Mouse (Mus musculus) midbrain, embryonic 13.5 days (tissue): ENCODE measurements at regions not wholly inside any gene's neighbourhood (a gene's known extent, or its start where the extent isn't known, plus 50 kb on each side); places are given as distances from the start of the nearest gene placed in this dataset.

Experiments used
- ATAC-seq: fragments of 200-750 bp; cut with Nextera tagmentation; 2 replicates; pipeline ENCODE4 v1.8.0; 2017; ENCODE audit warnings: mild to moderate bottlenecking, moderate TSS enrichment, moderate library complexity
- H3K27ac ChIP-seq: fragments of 300-500 bp; sonication (generic); 2 replicates; pipeline ENCODE4 v1.5.1; 2015; ENCODE audit warnings: inconsistent platforms, mild to moderate bottlenecking, moderate library complexity
- H3K27me3 ChIP-seq: fragments of 300-500 bp; sonication (generic); 2 replicates; pipeline ENCODE4 v1.6.1; 2015; ENCODE audit warnings: mild to moderate bottlenecking, inconsistent platforms
- H3K36me3 ChIP-seq: fragments of 300-500 bp; sonication (generic); 2 replicates; pipeline ENCODE4 v1.6.1; 2015; ENCODE audit warnings: mild to moderate bottlenecking, inconsistent platforms
- H3K4me1 ChIP-seq: fragments of 300-500 bp; sonication (generic); replicated peaks from 2 replicates; pipeline ENCODE4 v1.6.1; 2015; ENCODE audit warnings: inconsistent platforms
- H3K4me2 ChIP-seq: fragments of 300-500 bp; sonication (generic); replicated peaks from 2 replicates; pipeline ENCODE4 v1.6.1; 2015; ENCODE audit warnings: moderate library complexity, mild to moderate bottlenecking, inconsistent platforms
- H3K4me3 ChIP-seq: fragments of 300-500 bp; sonication (generic); replicated peaks from 2 replicates; pipeline ENCODE4 v1.5.1; 2015; ENCODE audit warnings: mild to moderate bottlenecking, inconsistent platforms
- H3K9ac ChIP-seq: fragments of 300-500 bp; sonication (generic); replicated peaks from 2 replicates; pipeline ENCODE4 v1.6.1; 2015; ENCODE audit warnings: mild to moderate bottlenecking, inconsistent platforms
- H3K9me3 ChIP-seq: fragments of 300-500 bp; sonication (generic); 2 replicates; pipeline ENCODE4 v1.6.1; 2016; ENCODE audit warnings: mild to moderate bottlenecking, inconsistent platforms
- WGBS: fragments of 180-500 bp; shearing (Covaris S2); methylation state at CpG from one replicate; pipeline ENCODE4 v1.1.7; 2015; 5-methylcytosine and 5-hydroxymethylcytosine counted together

DNA sequence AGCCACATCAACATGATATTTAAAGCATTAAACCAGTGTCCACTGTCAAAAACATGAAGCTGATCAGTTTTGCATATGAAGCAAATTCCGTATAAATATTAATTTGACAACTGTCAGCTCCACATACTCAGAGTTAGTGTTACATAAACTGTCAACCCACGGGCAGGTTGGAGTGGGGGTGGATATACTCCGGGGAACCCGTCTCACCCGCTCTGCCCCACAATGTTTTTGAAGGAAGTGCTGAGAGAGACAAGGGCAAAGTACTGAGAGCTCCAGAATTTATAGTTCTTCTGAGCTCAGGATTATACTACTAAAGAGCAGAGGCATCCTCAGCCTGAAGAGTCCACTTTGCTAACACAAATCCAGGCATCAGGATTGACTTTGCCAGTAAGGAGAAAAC lies 132.5 kb upstream of the Ptprk start:
- 85% methylated on average over 5 of the region's 5 CpGs for WGBS
- Histone ChIP-seq H3K9me3 (no peaks in the 10 kb centered on the region), H3K9ac (no peak overlapping the region), H3K4me2 (no peak overlapping the region), H3K4me1 (no peaks in the 10 kb centered on the region), H3K27ac (no peak overlapping the region), H3K36me3 (no peaks in the 10 kb centered on the region), H3K27me3 (no peaks in the 10 kb centered on the region), H3K4me3 (no peak overlapping the region)
- ATAC-seq: no peak

GRCm38 (mm10) chr10:27949127-27949526 lies 125.5 kb upstream of the Ptprk start:
- Histone ChIP-seq H3K4me3 (no peak overlapping the region), H3K9me3 (no peaks in the 10 kb centered on the region), H3K36me3 (no peaks in the 10 kb centered on the region), H3K27ac (no peak overlapping the region), H3K4me1 (no peaks in the 10 kb centered on the region), H3K4me2 (no peak overlapping the region), H3K27me3 (no peaks in the 10 kb centered on the region), H3K9ac (no peak overlapping the region)
- no peak for ATAC-seq
- WGBS: 100% methylated on average over 1 of the region's 1 CpGs

- no peaks in the 10 kb centered on the region for H3K36me3 ChIP-seq
- H3K9ac ChIP-seq: no peak overlapping the region
- H3K27me3 ChIP-seq: no peaks in the 10 kb centered on the region
- no peak for ATAC-seq
- H3K27ac ChIP-seq: no peak overlapping the region
- WGBS: 91% methylated on average over 1 of the region's 1 CpGs
- no peaks in the 10 kb centered on the region for H3K9me3 ChIP-seq
- no peak overlapping the region for H3K4me2 ChIP-seq
- H3K4me1 ChIP-seq: no peaks in the 10 kb centered on the region
- H3K4me3 ChIP-seq: no peak overlapping the region
Measured at GRCm38 (mm10) chr10:27968202-27968601, 106.4 kb upstream of the Ptprk start.

DNA sequence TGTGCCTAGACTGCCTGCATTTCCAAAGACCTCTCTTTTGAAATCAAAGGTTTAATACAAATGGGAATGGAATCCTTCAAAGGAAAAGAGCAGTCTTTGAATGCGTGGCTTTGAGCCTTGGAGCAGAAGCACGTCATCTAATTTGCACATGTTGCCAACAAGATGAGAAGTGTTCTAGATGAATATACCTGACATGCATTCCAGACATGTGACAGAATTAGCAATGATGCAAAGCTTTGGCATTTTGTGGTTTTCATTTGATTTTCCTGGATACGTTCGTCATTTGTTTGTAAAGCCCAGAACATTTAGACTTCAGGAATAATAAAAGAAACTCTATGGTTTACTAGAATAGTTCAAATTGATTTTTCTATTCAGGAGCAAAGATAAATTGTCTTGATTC lies 90.6 kb upstream of the Ptprk start:
- Histone ChIP-seq H3K4me3 (no peak overlapping the region), H3K4me1 (no peaks in the 10 kb centered on the region), H3K27me3 (no peaks in the 10 kb centered on the region), H3K4me2 (no peak overlapping the region), H3K9ac (no peak overlapping the region), H3K27ac (no peak overlapping the region), H3K9me3 (no peaks in the 10 kb centered on the region), H3K36me3 (no peaks in the 10 kb centered on the region)
- WGBS: 78% methylated on average over 4 of the region's 4 CpGs
- no peak for ATAC-seq

GRCm38 (mm10) chr10:27985068-27985467 lies 89.6 kb upstream of the Ptprk start:
- Histone ChIP-seq H3K4me1 (no peaks in the 10 kb centered on the region), H3K27me3 (no peaks in the 10 kb centered on the region), H3K4me2 (no peak overlapping the region), H3K27ac (no peak overlapping the region), H3K9me3 (no peaks in the 10 kb centered on the region), H3K9ac (no peak overlapping the region), H3K36me3 (no peaks in the 10 kb centered on the region), H3K4me3 (no peak overlapping the region)
- no peak for ATAC-seq
- WGBS: 83% methylated on average over 1 of the region's 1 CpGs

DNA sequence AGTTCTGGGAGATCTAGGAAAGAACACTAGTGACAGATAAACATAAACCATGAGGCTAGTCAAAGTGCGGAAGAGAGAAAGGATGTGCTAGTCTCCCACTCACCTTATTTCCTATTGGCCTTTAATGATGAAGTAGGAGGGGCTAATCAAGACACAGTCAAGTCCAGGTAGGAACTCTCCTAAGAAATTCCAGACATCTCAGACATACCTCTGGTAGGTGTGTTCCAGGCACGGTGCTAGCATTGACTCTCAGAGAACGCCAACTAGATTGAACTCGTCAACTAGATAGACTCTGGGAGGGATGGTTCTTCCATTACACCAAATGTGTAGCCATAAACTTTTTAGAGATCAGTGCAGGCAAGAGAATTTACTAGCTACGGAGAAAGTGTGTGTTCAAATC lies 87.6 kb upstream of the Ptprk start:
- no peak overlapping the region for H3K9ac ChIP-seq
- H3K4me2 ChIP-seq: no peak overlapping the region
- no peak for ATAC-seq
- no peaks in the 10 kb centered on the region for H3K9me3 ChIP-seq
- H3K27me3 ChIP-seq: no peaks in the 10 kb centered on the region
- no peak overlapping the region for H3K27ac ChIP-seq
- 0 out of 2 replicates have a peak, but pooled peaks cover 6% of the 10 kb centered on the region for H3K4me1 ChIP-seq
- no peaks in the 10 kb centered on the region for H3K36me3 ChIP-seq
- H3K4me3 ChIP-seq: no peak overlapping the region
- WGBS: 95% methylated on average over 5 of the region's 5 CpGs

DNA sequence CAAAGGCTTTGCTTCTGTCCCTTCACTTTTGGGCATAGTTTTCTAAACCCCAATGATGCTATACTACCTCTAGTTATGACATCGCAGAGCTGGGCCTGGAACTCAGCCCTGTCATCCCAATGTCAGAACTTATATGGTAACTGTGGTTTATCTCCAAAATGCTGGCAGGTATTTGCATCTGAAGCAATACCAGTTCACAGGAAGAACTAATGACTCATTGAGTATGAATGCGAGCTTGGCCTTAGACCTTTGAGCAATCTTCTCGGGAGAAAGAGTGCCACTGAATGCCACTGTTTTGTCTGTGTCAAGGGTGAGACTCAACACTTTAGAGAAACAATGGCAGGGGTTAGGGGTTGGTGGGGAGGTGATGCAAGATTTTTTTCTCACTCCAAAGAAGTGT lies 86.6 kb upstream of the Ptprk start:
- no peak overlapping the region for H3K9ac ChIP-seq
- no peaks in the 10 kb centered on the region for H3K9me3 ChIP-seq
- H3K27ac ChIP-seq: no peak overlapping the region
- no peak for ATAC-seq
- no peaks in the 10 kb centered on the region for H3K27me3 ChIP-seq
- H3K4me1 ChIP-seq: 0 out of 2 replicates have a peak, but pooled peaks cover 6% of the 10 kb centered on the region
- H3K4me2 ChIP-seq: no peak overlapping the region
- no peaks in the 10 kb centered on the region for H3K36me3 ChIP-seq
- 63% methylated on average over 3 of the region's 3 CpGs for WGBS
- H3K4me3 ChIP-seq: no peak overlapping the region

DNA sequence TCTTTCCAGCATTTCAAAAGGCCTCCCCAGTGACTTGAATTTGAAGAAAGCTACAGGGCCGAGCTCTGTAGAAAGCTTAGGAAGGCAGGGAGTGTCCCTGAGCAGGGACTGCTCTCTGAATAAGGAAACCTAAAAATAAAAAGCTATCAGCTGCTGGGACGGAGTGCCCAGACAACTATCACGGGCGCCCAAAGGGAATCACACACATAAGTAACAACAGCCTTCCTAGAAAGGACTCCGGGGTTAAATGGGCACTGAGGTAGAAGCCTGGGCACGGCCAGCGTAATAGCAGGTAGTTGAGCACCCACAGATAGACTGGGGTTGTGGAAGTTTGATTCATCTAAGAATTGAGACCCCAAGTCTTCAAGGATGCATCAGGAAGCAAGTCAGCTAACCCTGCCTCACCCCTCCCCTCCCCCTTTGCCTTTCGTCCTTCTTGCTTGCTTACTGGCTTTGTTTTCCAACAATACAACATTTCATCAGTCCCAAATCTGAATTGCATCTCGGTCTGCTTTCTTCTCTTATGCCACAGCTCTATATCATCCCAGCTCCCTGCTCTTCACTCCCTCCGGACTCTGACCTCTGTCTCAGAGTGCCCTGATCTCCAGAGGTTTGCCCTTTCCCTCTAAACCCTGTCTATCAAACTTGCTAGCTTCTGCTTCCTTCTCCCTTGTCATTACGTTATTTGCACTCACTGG lies 84.1 kb upstream of the Ptprk start:
- Histone ChIP-seq H3K9me3 (no peaks in the 10 kb centered on the region), H3K9ac (no peak overlapping the region), H3K27ac (no peak overlapping the region), H3K27me3 (no peaks in the 10 kb centered on the region), H3K4me2 (no peak overlapping the region), H3K4me1 (0 out of 2 replicates have a peak, but pooled peaks cover 6% of the 10 kb centered on the region), H3K36me3 (no peaks in the 10 kb centered on the region), H3K4me3 (no peak overlapping the region)
- 0 out of 2 replicates have a peak, but pooled peaks have one; percentile 11 for ATAC-seq
- WGBS: 62% methylated on average over 11 of the region's 11 CpGs

- 38% methylated on average over 3 of the region's 3 CpGs for WGBS
- no peak overlapping the region for H3K4me2 ChIP-seq
- H3K4me1 ChIP-seq: 0 out of 2 replicates have a peak, but pooled peaks cover 6% of the 10 kb centered on the region
- no peaks in the 10 kb centered on the region for H3K36me3 ChIP-seq
- H3K9me3 ChIP-seq: no peaks in the 10 kb centered on the region
- 0 out of 2 replicates have a peak, but pooled peaks have one; percentile 11 for ATAC-seq
- no peak overlapping the region for H3K4me3 ChIP-seq
- no peak overlapping the region for H3K27ac ChIP-seq
- H3K9ac ChIP-seq: no peak overlapping the region
- no peaks in the 10 kb centered on the region for H3K27me3 ChIP-seq
Measured at GRCm38 (mm10) chr10:27991057-27991365, 83.6 kb upstream of the Ptprk start.

GRCm38 (mm10) chr10:27994376-27995034 lies 80.1 kb upstream of the Ptprk start:
- Histone ChIP-seq H3K4me1 (0 out of 2 replicates have a peak, but pooled peaks cover 6% of the 10 kb centered on the region), H3K4me3 (no peak overlapping the region), H3K27ac (no peak overlapping the region), H3K4me2 (no peak overlapping the region), H3K36me3 (no peaks in the 10 kb centered on the region), H3K9me3 (no peaks in the 10 kb centered on the region), H3K27me3 (no peaks in the 10 kb centered on the region), H3K9ac (no peak overlapping the region)
- ATAC-seq: no peak
- 84% methylated on average over 2 of the region's 2 CpGs for WGBS

- no peaks in the 10 kb centered on the region for H3K9me3 ChIP-seq
- H3K27ac ChIP-seq: no peak overlapping the region
- no peaks in the 10 kb centered on the region for H3K36me3 ChIP-seq
- no peak overlapping the region for H3K4me2 ChIP-seq
- no peak for ATAC-seq
- H3K9ac ChIP-seq: no peak overlapping the region
- no peaks in the 10 kb centered on the region for H3K27me3 ChIP-seq
- WGBS: 85% methylated on average over 1 of the region's 1 CpGs
- H3K4me3 ChIP-seq: no peak overlapping the region
- 0 out of 2 replicates have a peak, but pooled peaks cover 6% of the 10 kb centered on the region for H3K4me1 ChIP-seq
Measured at GRCm38 (mm10) chr10:27995035-27995399, 79.6 kb upstream of the Ptprk start.

- Histone ChIP-seq H3K4me3 (no peak overlapping the region), H3K27ac (no peak overlapping the region), H3K36me3 (no peaks in the 10 kb centered on the region), H3K9ac (no peak overlapping the region), H3K4me1 (no peaks in the 10 kb centered on the region), H3K4me2 (no peak overlapping the region), H3K9me3 (no peaks in the 10 kb centered on the region), H3K27me3 (no peaks in the 10 kb centered on the region)
- no peak for ATAC-seq
- 63% methylated on average over 2 of the region's 2 CpGs for WGBS
Measured at GRCm38 (mm10) chr10:28010756-28011155, 63.9 kb upstream of the Ptprk start.

GRCm38 (mm10) chr10:28012135-28012534 lies 62.5 kb upstream of the Ptprk start:
- ATAC-seq: no peak

More at GRCm38 (mm10) chr10:28012135-28012534, 62.5 kb upstream of the Ptprk start:
- Histone ChIP-seq H3K27ac (no peak overlapping the region), H3K36me3 (no peaks in the 10 kb centered on the region), H3K4me2 (no peak overlapping the region), H3K27me3 (no peaks in the 10 kb centered on the region), H3K9me3 (no peaks in the 10 kb centered on the region), H3K9ac (no peak overlapping the region), H3K4me1 (no peaks in the 10 kb centered on the region), H3K4me3 (no peak overlapping the region)
- 73% methylated on average over 1 of the region's 1 CpGs for WGBS
